Mouse (Mus musculus) heart, adult 2 months (tissue): ENCODE measurements around the gene Ifna16.
A peak's percentile ranks its signal among the peaks of the same experiment; 100 is the strongest.

Source experiments
- CTCF ChIP-seq: fragments of 200-600 bp; IDR thresholded peaks from 2 replicates; pipeline ENCODE4 v1.8.1; 2022; ENCODE audit warnings: antibody characterized with exemption, mild to moderate bottlenecking, moderate library complexity
- EP300 ChIP-seq: fragments of 200-500 bp; IDR thresholded peaks from 2 replicates; pipeline ENCODE4 v1.6.1; 2011; ENCODE audit warnings: low read depth, low read length, control low read depth; ENCODE audit not compliant: insufficient read depth

GRCm38 (mm10) chr4:88696237-88696884, 19.6 kb upstream of the Ifna16 start:
- TF ChIP-seq CTCF (peak; percentile 100; the same call in 1 of the 2 replicates), EP300 (peak; percentile 91)
